Mouse (Mus musculus): ENCODE measurements at regions not wholly inside any gene's neighbourhood (a gene's known extent, or its start where the extent isn't known, plus 50 kb on each side); places are given as distances from the start of the nearest gene placed in this dataset.

GRCm38 (mm10) chr19:15032297-15032947, 434.6 kb upstream of the Tle4 start:
- no peak overlapping the region for H3K9ac ChIP-seq (replicated peaks; ENCODE audit: low read length, poor library complexity, severe bottlenecking)
- no peak for ATAC-seq (ENCODE audit: low FRiP score)
- H3K9me3 ChIP-seq (ENCODE audit: low read length) = no peaks in the 10 kb centered on the region
- WGBS = 87% methylated on average over 9 of the region's 9 CpGs
- H3K27me3 ChIP-seq (ENCODE audit: insufficient read depth, low read length) = no peaks in the 10 kb centered on the region
- no peaks in the 10 kb centered on the region for H3K4me1 ChIP-seq (ENCODE audit: insufficient read depth, low read length)
- no peak overlapping the region for H3K4me2 ChIP-seq (ENCODE audit: low read depth, low read length, poor library complexity, severe bottlenecking)
- no peak for TF ChIP-seq CTCF (IDR thresholded peaks at IDR 0.05)
- no peak overlapping the region for H3K27ac ChIP-seq (ENCODE audit: low read depth, low read length)
- no peak overlapping the region for H3K4me3 ChIP-seq (ENCODE audit: low read depth, low read length)
- no peaks in the 10 kb centered on the region for H3K36me3 ChIP-seq (ENCODE audit: insufficient read depth, low read length)
- DNase-seq (ENCODE audit: low spot score) = no peak

- H3K27ac ChIP-seq (ENCODE audit: low read depth, low read length) = no peak overlapping the region
- H3K36me3 ChIP-seq (ENCODE audit: insufficient read depth, low read length) = no peaks in the 10 kb centered on the region
- DNase-seq (ENCODE audit: low spot score) (no peak), ATAC-seq (ENCODE audit: low FRiP score) (no peak)
- no peak overlapping the region for H3K9ac ChIP-seq (replicated peaks; ENCODE audit: low read length, poor library complexity, severe bottlenecking)
- H3K9me3 ChIP-seq (ENCODE audit: low read length) = no peaks in the 10 kb centered on the region
- TF ChIP-seq CTCF (IDR thresholded peaks at IDR 0.05) = no peak
- H3K4me1 ChIP-seq (ENCODE audit: insufficient read depth, low read length) = no peaks in the 10 kb centered on the region
- no peak overlapping the region for H3K4me3 ChIP-seq (ENCODE audit: low read depth, low read length)
- no peak overlapping the region for H3K4me2 ChIP-seq (ENCODE audit: low read depth, low read length, poor library complexity, severe bottlenecking)
- H3K27me3 ChIP-seq (ENCODE audit: insufficient read depth, low read length) = no peaks in the 10 kb centered on the region
Observed at GRCm38 (mm10) chr19:15031483-15031882, 433.6 kb upstream of the Tle4 start.

GRCm38 (mm10) chr19:15003596-15003995, 405.7 kb upstream of the Tle4 start:
- no peak overlapping the region for H3K4me3 ChIP-seq (ENCODE audit: low read depth, low read length)
- H3K36me3 ChIP-seq (ENCODE audit: insufficient read depth, low read length) = no peaks in the 10 kb centered on the region
- WGBS = 79% methylated on average over 3 of the region's 3 CpGs
- no peak for TF ChIP-seq CTCF (IDR thresholded peaks at IDR 0.05)
- no peak overlapping the region for H3K4me2 ChIP-seq (ENCODE audit: low read depth, low read length, poor library complexity, severe bottlenecking)
- DNase-seq (ENCODE audit: low spot score) (no peak), ATAC-seq (ENCODE audit: low FRiP score) (no peak)
- H3K27me3 ChIP-seq (ENCODE audit: insufficient read depth, low read length) = no peaks in the 10 kb centered on the region
- H3K9me3 ChIP-seq (ENCODE audit: low read length) = no peaks in the 10 kb centered on the region
- no peaks in the 10 kb centered on the region for H3K4me1 ChIP-seq (ENCODE audit: insufficient read depth, low read length)
- no peak overlapping the region for H3K9ac ChIP-seq (replicated peaks; ENCODE audit: low read length, poor library complexity, severe bottlenecking)
- no peak overlapping the region for H3K27ac ChIP-seq (ENCODE audit: low read depth, low read length)

- no peak overlapping the region for H3K9ac ChIP-seq (replicated peaks; ENCODE audit: low read length, poor library complexity, severe bottlenecking)
- TF ChIP-seq CTCF (IDR thresholded peaks at IDR 0.05) = no peak
- H3K27me3 ChIP-seq (ENCODE audit: insufficient read depth, low read length) = no peaks in the 10 kb centered on the region
- no peak for DNase-seq (ENCODE audit: low spot score)
- H3K4me3 ChIP-seq (ENCODE audit: low read depth, low read length) = no peak overlapping the region
- WGBS = 95% methylated on average over 2 of the region's 2 CpGs
- H3K4me1 ChIP-seq (ENCODE audit: insufficient read depth, low read length) = no peaks in the 10 kb centered on the region
- no peak overlapping the region for H3K27ac ChIP-seq (ENCODE audit: low read depth, low read length)
- no peak for ATAC-seq (ENCODE audit: low FRiP score)
- H3K4me2 ChIP-seq (ENCODE audit: low read depth, low read length, poor library complexity, severe bottlenecking) = no peak overlapping the region
- H3K36me3 ChIP-seq (ENCODE audit: insufficient read depth, low read length) = no peaks in the 10 kb centered on the region
- H3K9me3 ChIP-seq (ENCODE audit: low read length) = no peaks in the 10 kb centered on the region
Observed at GRCm38 (mm10) chr19:14993344-14993743, 395.5 kb upstream of the Tle4 start.

GRCm38 (mm10) chr19:14970161-14970560, 372.3 kb upstream of the Tle4 start:
- no peak for TF ChIP-seq CTCF (IDR thresholded peaks at IDR 0.05)
- Histone ChIP-seq H3K9me3 (ENCODE audit: low read length) (no peaks in the 10 kb centered on the region), H3K9ac (replicated peaks; ENCODE audit: low read length, poor library complexity, severe bottlenecking) (no peak overlapping the region), H3K4me3 (ENCODE audit: low read depth, low read length) (no peak overlapping the region), H3K27ac (ENCODE audit: low read depth, low read length) (no peak overlapping the region), H3K4me2 (ENCODE audit: low read depth, low read length, poor library complexity, severe bottlenecking) (no peak overlapping the region), H3K4me1 (ENCODE audit: insufficient read depth, low read length) (no peaks in the 10 kb centered on the region), H3K27me3 (ENCODE audit: insufficient read depth, low read length) (no peaks in the 10 kb centered on the region), H3K36me3 (ENCODE audit: insufficient read depth, low read length) (no peaks in the 10 kb centered on the region)
- DNase-seq (ENCODE audit: low spot score) = no peak
- WGBS = 27% methylated on average over 1 of the region's 1 CpGs
- ATAC-seq (ENCODE audit: low FRiP score) = no peak

GRCm38 (mm10) chr19:14968283-14968682, 370.4 kb upstream of the Tle4 start:
- DNase-seq (ENCODE audit: low spot score) = no peak
- no peak for ATAC-seq (ENCODE audit: low FRiP score)
- WGBS = 78% methylated on average over 3 of the region's 3 CpGs
- no peaks in the 10 kb centered on the region for H3K36me3 ChIP-seq (ENCODE audit: insufficient read depth, low read length)
- H3K27me3 ChIP-seq (ENCODE audit: insufficient read depth, low read length) = no peaks in the 10 kb centered on the region
- no peak overlapping the region for H3K9ac ChIP-seq (replicated peaks; ENCODE audit: low read length, poor library complexity, severe bottlenecking)
- H3K4me2 ChIP-seq (ENCODE audit: low read depth, low read length, poor library complexity, severe bottlenecking) = no peak overlapping the region
- no peaks in the 10 kb centered on the region for H3K9me3 ChIP-seq (ENCODE audit: low read length)
- H3K4me1 ChIP-seq (ENCODE audit: insufficient read depth, low read length) = no peaks in the 10 kb centered on the region
- no peak overlapping the region for H3K27ac ChIP-seq (ENCODE audit: low read depth, low read length)
- no peak for TF ChIP-seq CTCF (IDR thresholded peaks at IDR 0.05)
- no peak overlapping the region for H3K4me3 ChIP-seq (ENCODE audit: low read depth, low read length)
